Mouse (Mus musculus) WW6 (cell line): ENCODE results near the gene Kremen2.

Source experiments
- DNase-seq: peaks from one replicate; pipeline ENCODE4 v3.0.0-alpha.2; 2013; ENCODE audit warnings: low read depth, low spot score

Gene Kremen2

GRCm38 (mm10) chr17:23737493-23738445, 7.9 kb downstream of the Kremen2 start:
- DNase-seq = no peak

- DNase-seq = no peak
Observed at GRCm38 (mm10) chr17:23734341-23734740, 11.3 kb downstream of the Kremen2 start.

GRCm38 (mm10) chr17:23730441-23730840, 15.2 kb downstream of the Kremen2 start:
- DNase-seq = no peak

DNA sequence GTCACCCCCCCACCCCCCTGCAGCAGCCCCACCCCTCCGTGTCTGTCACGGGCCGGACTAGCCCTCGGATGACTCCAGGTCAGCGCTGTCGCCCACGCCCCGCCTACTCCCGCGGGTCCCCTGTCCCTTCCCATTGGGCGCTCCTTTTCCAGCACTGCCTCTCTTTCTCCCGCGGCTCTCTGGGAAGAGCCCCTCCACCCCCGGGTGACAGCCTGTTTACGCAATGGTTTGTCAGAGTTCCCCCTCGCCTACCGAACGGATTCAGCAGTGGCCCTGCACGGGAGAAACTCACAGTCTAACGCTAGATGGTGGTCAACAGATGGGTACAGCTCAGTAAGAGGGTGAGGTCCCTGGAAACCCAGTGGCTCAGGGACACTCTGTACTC, 18.9 kb downstream of the Kremen2 start:
- no peak for DNase-seq

DNA sequence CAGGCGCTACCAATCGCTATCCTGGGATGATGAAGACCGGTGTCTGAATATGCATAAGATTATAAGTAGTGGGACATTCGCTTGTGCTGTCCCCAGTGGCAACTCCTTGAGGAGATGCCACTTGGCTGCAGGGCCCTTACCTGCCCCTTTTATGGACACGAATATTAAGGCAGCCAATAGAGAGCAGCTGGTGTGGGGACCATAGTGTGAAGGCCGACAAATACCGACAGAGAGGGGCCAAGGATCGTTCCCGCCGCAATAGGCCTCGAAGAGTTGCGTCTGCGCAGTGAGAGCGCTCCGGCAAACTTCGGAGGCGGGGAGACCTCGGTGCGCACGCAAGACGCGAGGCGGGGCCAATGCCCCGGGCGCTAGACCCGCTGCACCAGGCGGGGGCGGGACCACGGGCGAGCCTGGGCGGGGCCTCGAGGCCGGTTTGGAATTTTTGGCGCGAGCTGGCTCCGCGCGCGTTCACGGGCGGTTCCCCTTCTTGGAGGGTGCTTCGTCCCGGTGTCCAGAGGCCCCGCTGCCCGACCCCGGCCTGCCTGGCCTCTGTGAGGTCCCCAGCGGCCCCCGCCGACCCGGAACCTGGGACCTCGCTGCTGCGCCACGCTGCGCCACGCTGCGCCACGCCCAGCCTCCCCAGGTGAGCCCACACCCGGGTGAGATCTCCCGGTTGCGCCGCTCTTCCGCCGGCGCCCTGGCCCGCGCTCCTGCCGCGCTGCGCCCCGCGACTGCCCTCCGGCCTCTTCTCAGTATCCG, 19.5 kb downstream of the Kremen2 start, which contains the start of gene Pkmyt1:
Pkmyt1 (plus strand) TSS at position 338 of the 759 bp plus-strand sequence.
- DNase-seq = peak; percentile 82

DNA sequence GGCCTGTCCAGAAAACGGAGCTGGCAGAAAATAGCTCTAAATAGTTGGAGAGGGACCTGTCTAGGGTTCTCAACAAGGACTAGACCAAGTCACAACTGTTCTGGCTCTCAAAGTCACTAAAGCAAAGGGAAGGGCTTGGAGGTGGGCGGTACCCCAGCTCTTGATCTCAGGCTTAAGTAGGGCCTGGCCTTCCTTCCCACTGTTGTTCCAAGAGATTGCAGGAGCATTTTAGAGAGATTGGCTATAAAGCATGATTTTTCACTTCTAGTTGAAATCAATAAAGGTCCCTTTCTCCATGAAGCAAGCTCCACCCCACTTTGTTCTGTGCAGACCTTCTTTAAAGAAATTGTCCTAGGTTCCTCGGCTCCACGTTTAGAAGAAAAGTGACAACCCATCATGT, 20.2 kb downstream of the Kremen2 start:
- DNase-seq = no peak

DNA sequence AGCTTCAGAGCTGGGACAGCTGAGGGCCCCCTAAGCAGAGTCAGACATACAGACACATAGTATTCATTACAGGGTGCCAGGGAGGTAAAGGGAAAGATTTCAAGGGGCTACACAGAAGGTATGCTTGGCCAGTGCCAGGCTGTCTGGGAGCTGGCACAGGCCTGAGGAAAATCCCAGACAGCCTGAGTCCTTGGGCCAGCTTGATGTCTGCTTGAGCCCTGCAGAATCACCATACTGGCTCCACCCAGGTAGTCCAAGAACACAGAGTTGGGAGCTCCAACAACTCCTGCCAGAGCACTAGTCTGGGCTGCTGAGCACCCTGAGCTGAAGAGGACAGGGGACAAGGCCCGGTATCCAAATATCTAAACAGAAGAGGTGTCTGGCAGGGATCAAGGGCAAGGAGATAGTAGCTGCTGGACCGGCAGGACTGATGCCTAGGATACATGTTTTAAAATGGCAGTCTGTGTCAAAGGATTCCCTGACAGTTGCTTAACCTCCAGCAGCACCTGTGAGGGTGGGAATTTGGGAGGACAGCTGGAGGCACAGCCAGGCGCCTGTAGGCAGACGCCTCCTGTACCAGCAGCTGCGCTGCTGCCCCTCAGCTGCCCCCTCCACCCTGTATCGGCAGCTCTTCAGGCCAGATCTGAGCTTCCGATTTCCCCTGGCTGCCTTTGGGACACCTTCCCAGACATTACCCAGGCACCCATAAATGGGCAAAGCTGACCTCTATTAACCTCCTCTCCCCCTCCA, 23.1 kb downstream of the Kremen2 start, which contains the start of gene 1520401A03Rik:
1520401A03Rik (minus strand) TSS at position 408 of the 750 bp plus-strand sequence.
- no peak for DNase-seq

DNA sequence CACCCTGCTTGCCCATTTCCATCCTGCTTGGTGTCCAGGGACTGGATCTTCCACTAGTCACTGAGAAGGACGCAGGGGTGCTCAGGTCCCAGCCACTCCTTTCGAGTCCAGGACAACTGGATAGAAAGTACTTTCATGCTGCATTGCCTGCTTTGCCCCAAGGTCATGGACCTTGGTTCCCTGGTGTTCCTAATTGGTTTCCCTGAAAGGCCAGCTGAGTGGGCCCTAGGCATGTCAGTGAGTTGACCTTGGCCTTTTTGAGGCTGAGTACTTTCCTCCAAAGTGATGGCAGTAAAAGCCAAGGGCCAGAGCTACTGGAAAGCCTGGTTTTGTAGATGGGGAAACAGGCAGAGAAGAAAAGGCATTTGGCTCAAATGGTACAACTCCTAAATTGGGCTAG, 23.7 kb downstream of the Kremen2 start:
- DNase-seq = no peak

DNA sequence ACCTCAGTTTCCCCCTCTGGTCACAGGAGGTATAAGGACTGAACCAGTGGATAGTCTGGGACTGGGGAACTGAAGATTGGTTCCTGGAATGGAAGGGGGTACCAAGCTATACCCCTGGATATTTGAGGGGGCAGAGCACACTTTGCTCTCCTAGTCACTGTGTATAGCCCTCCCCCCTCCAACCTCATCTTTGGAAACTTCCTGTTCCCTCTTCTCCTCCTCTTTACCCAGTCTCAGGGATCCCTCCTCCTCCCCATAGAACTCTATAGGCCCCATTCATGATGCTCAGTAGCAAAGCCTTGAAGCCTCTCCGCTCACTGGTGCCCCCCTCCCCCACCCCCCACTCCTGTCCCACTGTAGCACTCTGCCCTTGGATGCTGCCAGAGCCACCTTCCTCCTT, 26.2 kb downstream of the Kremen2 start:
- DNase-seq = no peak

DNA sequence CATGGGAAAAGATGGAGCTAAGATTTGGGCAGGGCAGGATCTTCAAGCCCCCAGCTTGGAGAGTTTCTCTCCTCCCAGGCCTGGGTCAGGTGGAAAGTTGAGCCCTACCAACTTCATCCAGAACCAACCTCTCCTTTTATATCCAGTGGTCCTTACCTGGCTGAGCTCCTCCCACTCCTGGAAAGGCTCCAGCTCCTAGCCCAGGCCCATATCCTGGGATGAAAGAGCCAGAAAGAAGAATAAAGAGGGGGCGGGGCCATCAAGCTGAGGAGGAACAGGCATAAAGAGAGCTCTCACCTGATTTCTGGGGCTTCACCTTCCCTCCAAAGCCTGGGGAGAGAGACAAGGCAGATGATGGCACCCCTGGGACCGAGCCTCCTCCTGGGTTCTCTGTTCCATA, 28.6 kb downstream of the Kremen2 start:
- DNase-seq = no peak

DNA sequence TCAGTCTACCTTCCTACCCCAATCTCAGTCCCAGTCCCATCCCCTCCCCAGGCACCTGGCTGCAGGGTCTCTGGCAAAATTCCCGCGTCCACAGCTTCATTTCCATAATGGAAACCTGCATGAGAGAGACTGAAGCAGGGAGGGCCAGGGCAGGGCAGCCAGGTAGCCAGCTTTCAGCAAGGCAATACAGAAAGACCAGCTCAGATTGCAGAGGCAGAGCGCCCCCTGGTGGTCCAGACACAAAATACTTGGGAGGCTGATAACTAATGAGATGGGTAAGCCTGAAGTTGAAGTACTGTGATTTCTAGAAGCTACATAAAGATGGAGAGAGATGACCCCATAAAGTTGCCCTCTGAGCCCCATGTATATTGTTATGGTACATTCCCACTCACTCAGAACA, 39.4 kb downstream of the Kremen2 start:
- no peak for DNase-seq

GRCm38 (mm10) chr17:23705525-23706104, 40.0 kb downstream of the Kremen2 start:
- no peak for DNase-seq

GRCm38 (mm10) chr17:23704741-23705140, 40.9 kb downstream of the Kremen2 start:
- DNase-seq = no peak

- DNase-seq = no peak
Observed at GRCm38 (mm10) chr17:23703301-23703700, 42.3 kb downstream of the Kremen2 start.

- peak; percentile 76 for DNase-seq
Observed at GRCm38 (mm10) chr17:23700079-23700478, 45.6 kb downstream of the Kremen2 start.

GRCm38 (mm10) chr17:23699131-23700077, 46.2 kb downstream of the Kremen2 start:
- no peak for DNase-seq

GRCm38 (mm10) chr17:23695801-23696200, 49.8 kb downstream of the Kremen2 start:
- no peak for DNase-seq

- DNase-seq = no peak
Observed at GRCm38 (mm10) chr17:23694491-23694890, 51.1 kb downstream of the Kremen2 start.
